Mouse (Mus musculus) olfactory bulb, adult 2 months (tissue): ENCODE results near the gene Sorbs1. TPM values are rescaled to one million over a fixed set of nuclear protein-coding genes. Genes with fewer than 3 reads are reported as not detected.

Experiments used
- H3K27ac ChIP-seq: fragments of 200-500 bp; 2 replicates; pipeline ENCODE4 v1.5.1; 2012; ENCODE audit warnings: low read depth, low read length; ENCODE audit not compliant: insufficient read depth
- H3K4me1 ChIP-seq: fragments of 200-500 bp; 2 replicates; pipeline ENCODE4 v1.6.1; 2012; ENCODE audit warnings: low read length; ENCODE audit not compliant: control insufficient read depth, insufficient read depth
- H3K4me3 ChIP-seq: fragments of 200-500 bp; 2 replicates; pipeline ENCODE4 v1.5.1; 2012; ENCODE audit warnings: mild to moderate bottlenecking, low read depth, low read length, moderate library complexity; ENCODE audit not compliant: insufficient read depth
- CTCF ChIP-seq: fragments of 200-500 bp; IDR thresholded peaks from 2 replicates; pipeline ENCODE4 v1.5.1; 2012; ENCODE audit warnings: low read depth, mild to moderate bottlenecking, low read length, moderate library complexity; ENCODE audit not compliant: insufficient read depth
- POLR2A ChIP-seq: fragments of 200-500 bp; IDR thresholded peaks from 2 replicates; pipeline ENCODE4 v1.6.1; 2012; ENCODE audit warnings: mild to moderate bottlenecking, low read depth, low read length, moderate library complexity; ENCODE audit not compliant: insufficient read depth
- WGBS: fragments of 180-500 bp; shearing (Covaris S2); methylation state at CpG from one replicate; pipeline ENCODE4 v1.1.7; 2018; 5-methylcytosine and 5-hydroxymethylcytosine counted together
- polyA plus RNA-seq: library from polyadenylated mRNA; stranded (reverse); fragments of >200 nt; gene quantifications from 2 replicates; pipeline ENCODE4 v1.2.4, GENCODE M21; 2012; ENCODE audit warnings: low replicate concordance; ENCODE audit not compliant: missing spikeins, insufficient read depth, insufficient read length

The Sorbs1 gene
- polyA plus RNA-seq, 1 experiment = not detected

DNA sequence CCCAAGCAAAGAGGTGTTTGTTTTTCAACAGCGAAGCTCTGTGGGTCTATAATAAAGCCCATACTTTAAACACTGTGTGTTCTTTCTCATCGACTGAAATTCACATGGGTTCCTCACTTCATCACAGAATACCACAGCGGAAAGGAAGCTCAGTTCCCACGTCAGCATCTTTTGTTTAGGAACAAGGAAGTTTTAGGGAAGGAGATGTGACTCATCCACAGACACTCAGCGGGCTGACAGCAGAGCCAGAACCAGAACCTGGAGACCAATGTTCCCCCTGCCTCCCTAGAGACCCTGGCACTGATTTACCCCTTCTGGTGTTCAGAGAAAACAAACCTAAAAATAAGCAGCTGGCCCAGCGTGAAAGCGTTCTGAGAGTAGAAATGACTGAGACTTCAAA, 208.1 kb downstream of the Sorbs1 start:
- TF ChIP-seq POLR2A (no peak), CTCF (no peak)
- H3K27ac ChIP-seq = no peak overlapping the region
- WGBS = 36% methylated on average over 7 of the region's 7 CpGs
- H3K4me1 ChIP-seq = peaks cover 5% of the 10 kb centered on the region; the same call in 1 of the 2 replicates
- no peak overlapping the region for H3K4me3 ChIP-seq

DNA sequence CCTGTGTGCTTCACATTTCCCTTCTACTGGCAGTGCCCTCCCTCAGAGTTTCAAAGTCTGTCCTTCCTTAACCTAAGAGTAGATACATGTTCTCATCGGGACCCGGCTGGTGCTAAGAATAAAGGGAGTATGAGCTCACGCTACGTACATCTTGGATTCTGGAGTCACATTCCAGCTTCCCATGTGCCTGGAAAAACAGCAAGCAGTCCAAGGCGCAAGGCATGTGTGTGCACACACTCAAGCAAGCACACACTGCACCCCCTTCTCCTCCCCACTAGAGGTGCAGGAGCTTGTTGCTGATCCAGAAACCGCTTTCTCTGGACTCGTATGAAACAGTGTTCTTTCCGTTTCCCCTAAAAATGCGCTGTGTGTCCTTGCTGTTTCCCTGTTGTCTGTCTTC, 210.7 kb downstream of the Sorbs1 start:
- H3K27ac ChIP-seq = no peak overlapping the region
- H3K4me3 ChIP-seq = no peak overlapping the region
- H3K4me1 ChIP-seq = peaks cover 9% of the 10 kb centered on the region
- no peak for TF ChIP-seq POLR2A
- no peak for TF ChIP-seq CTCF
- WGBS = 76% methylated on average over 9 of the region's 9 CpGs

DNA sequence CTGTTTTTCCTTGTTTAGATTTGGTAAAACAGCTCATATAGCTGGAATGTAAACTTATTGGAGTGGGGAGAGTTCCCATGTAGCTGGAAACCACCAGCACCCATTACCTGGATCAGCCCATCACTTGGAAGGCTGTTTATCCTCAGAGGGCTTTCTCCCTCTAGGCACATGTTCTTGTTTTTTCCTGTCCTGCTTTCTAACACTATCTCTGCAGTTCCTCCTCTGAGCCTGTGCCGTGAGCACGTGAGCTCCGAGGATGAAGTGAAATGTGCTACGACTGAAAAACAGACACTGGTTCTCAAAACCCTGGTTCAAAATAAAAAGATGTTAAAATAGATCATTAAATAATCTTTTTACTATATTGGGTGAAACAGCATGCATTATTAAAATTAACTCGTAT, 211.1 kb downstream of the Sorbs1 start:
- Histone ChIP-seq H3K4me3 (no peak overlapping the region), H3K4me1 (peaks cover 9% of the 10 kb centered on the region), H3K27ac (no peak overlapping the region)
- TF ChIP-seq CTCF (no peak), POLR2A (no peak)
- 71% methylated on average over 5 of the region's 5 CpGs for WGBS

DNA sequence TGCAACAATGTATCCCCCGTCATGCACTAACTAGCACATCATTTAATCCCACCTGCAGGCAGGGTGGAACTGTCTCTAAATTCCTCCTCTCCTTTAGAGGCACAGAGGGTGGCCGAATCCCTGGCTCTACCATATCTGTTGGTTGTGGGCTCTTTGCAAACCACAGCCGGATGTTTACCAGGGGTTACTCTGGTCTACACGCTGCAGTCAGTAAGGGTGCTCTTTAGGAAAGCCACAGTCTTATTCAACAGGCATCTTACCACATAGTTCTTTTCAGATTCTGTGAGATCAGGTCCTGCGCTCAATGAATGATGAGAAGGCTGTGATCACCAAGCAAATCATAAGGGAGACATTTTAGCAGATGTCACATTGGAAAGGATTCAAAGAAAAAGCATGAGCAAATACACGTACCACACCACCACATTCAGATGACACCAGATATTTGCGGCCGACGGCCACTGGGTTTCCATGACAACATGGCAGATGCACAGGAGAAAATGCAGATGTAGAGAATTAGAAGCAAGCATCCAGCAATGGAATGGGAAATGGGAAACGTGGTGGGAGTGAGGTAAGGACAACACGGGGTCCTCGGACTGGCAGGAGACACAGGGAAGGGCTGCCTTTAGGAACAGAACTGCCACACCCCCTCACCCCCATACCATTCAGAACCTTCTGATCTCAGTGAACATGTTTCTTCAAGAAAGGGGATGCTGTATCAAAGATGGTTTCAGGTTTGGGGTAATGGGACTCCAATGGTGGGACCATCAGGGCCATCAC, 213.4 kb downstream of the Sorbs1 start:
- no peak for TF ChIP-seq POLR2A
- no peak for TF ChIP-seq CTCF
- H3K27ac ChIP-seq = no peak overlapping the region
- H3K4me1 ChIP-seq = peaks cover 9% of the 10 kb centered on the region
- no peak overlapping the region for H3K4me3 ChIP-seq
- 45% methylated on average over 12 of the region's 12 CpGs for WGBS

DNA sequence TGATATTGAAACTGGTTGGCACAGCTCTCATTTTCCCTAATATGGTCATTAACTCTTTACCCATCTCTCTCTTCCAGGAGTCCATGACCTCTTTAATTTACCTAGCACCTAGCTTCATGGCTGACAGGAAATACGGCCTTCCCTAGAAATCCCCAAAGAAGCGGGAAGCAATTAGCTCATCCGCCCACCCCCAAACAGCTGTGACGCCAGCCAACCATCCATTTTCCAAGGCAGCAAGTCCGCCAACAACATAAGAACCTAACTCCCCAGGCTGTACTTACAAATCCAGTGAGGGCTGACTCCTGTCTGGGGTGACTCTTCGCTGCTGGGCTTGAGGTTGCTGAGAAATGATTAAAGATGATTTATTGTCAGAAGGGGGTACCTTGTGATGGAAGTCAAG, 214.4 kb downstream of the Sorbs1 start:
- peaks cover 9% of the 10 kb centered on the region for H3K4me1 ChIP-seq
- TF ChIP-seq CTCF = no peak
- no peak for TF ChIP-seq POLR2A
- no peak overlapping the region for H3K4me3 ChIP-seq
- 53% methylated on average over 6 of the region's 6 CpGs for WGBS
- H3K27ac ChIP-seq = no peak overlapping the region

DNA sequence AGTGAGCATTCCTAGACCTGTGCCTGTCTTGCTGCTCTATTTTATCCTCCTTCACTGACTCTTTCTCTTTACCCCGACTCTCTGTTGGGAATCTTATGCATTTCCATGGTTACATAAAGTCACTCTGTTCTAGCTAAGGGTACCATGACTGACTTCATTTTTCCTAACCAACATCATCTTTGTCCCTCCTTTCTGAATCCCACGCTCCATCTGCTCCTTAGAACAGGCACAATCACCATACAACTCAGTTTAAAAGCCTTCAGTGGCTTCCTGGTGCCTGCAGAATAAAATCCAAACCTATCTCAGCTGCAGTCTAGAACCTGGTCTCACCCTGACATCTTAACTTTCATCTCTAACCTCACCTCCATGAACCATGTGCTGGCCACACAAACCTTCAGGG, 215.0 kb downstream of the Sorbs1 start:
- Histone ChIP-seq H3K27ac (no peak overlapping the region), H3K4me3 (no peak overlapping the region), H3K4me1 (peaks cover 9% of the 10 kb centered on the region)
- WGBS = 64% methylated on average over 2 of the region's 2 CpGs
- TF ChIP-seq CTCF = no peak
- no peak for TF ChIP-seq POLR2A

DNA sequence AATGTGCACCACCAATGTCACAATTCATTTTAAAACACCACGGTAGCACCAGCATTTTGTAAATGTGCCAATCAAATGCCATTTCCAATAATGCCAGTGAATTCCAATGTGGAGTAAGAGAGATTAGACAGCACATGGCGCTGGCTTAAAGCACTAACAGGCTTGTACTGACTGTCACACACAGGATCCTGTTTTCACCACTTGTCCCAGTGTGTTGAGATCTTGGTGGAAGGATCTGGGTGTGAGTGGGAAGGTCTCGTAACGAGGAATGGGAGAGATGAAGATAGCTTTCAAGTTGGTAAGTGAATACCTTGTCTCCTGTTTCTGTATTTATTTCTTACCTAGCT, 215.8 kb downstream of the Sorbs1 start:
- no peak for TF ChIP-seq CTCF
- TF ChIP-seq POLR2A = no peak
- Histone ChIP-seq H3K4me3 (no peak overlapping the region), H3K27ac (no peak overlapping the region), H3K4me1 (peaks cover 5% of the 10 kb centered on the region)
- 75% methylated on average over 4 of the region's 4 CpGs for WGBS

DNA sequence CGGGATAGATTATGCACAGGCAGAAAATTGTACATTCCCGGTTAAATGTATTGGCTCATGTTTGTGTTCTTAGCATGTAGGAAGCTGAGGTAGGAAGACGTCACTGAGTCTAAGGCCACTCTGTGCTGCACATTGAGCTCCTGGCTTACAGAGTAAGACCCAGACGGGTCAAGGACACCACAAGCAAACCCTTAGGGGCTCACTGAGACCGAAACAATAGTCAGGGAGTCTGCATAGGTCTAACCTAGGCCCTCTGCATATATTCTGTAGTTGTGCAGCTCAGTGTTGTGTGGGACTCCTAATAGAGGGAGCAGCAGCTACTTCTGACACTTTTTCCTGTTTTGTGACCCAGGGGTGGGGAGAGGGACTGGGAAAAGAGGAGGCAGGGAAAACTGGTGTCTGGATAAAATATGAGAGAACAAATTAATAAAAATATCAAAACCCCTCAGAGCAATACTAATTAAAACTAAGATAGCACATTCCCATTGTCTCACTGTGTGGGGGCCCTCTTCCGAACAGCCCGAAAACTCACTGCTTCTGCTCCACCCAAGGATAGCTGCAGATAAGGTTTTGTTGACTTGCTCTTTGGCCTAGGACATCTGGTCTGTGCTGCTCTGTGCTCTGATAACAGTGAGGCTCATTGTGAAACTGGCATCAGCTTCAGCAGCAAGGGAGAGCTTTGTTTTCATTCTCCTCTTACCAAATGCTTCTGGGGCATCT, 216.3 kb downstream of the Sorbs1 start:
- no peak overlapping the region for H3K4me3 ChIP-seq
- no peak overlapping the region for H3K27ac ChIP-seq
- 80% methylated on average over 7 of the region's 7 CpGs for WGBS
- H3K4me1 ChIP-seq = peaks cover 5% of the 10 kb centered on the region
- TF ChIP-seq CTCF (no peak), POLR2A (no peak)

DNA sequence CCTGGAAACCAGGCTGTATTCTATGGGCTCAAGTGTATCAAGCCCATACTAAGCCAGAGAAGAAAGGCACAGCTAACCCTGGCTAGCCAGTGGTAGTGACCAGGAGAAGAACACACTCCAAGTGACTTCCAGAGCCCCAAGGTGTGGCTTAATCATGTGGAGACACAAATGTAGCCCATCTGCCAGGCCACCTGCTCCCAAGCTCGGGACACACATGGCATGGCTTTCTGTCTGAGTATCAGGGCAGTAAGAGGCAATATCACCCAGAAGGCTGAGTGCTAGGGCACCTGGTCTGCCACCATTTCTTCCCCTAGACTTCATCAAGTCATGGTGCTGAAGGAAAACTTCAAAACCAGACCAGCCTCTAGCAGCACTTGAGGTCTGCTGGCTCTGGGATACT, 219.3 kb downstream of the Sorbs1 start:
- TF ChIP-seq POLR2A = no peak
- TF ChIP-seq CTCF = no peak
- Histone ChIP-seq H3K4me3 (no peak overlapping the region), H3K4me1 (peaks cover 1% of the 10 kb centered on the region; the same call in 1 of the 2 replicates), H3K27ac (no peak overlapping the region)
- WGBS = 72% methylated on average over 1 of the region's 1 CpGs

DNA sequence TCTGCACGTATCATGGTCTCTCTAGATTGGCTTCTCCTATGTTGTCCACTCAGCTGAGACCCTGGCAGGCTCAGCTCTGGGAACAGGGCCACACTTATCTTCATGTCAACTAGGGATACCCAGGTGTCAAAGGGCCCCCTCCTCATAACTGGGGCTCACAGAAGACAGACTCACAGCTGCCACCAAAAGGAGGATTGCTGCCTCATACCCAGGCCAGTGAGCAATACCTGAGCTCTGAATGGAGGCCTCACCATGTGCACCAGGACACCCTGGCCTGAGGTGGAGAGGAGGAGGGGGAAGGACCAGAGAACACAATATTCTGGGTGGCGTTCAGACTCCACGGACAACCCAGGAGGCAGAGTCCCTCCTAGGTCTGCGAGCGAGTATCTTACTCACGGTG, 219.8 kb downstream of the Sorbs1 start:
- Histone ChIP-seq H3K4me1 (no peaks in the 10 kb centered on the region; the same call in 1 of the 2 replicates), H3K27ac (no peak overlapping the region), H3K4me3 (no peak overlapping the region)
- TF ChIP-seq POLR2A (no peak), CTCF (no peak)
- 97% methylated on average over 6 of the region's 6 CpGs for WGBS
